Comparison of ENCODE assay signal across 8 mouse cellular contexts in the genomic region with DNA sequence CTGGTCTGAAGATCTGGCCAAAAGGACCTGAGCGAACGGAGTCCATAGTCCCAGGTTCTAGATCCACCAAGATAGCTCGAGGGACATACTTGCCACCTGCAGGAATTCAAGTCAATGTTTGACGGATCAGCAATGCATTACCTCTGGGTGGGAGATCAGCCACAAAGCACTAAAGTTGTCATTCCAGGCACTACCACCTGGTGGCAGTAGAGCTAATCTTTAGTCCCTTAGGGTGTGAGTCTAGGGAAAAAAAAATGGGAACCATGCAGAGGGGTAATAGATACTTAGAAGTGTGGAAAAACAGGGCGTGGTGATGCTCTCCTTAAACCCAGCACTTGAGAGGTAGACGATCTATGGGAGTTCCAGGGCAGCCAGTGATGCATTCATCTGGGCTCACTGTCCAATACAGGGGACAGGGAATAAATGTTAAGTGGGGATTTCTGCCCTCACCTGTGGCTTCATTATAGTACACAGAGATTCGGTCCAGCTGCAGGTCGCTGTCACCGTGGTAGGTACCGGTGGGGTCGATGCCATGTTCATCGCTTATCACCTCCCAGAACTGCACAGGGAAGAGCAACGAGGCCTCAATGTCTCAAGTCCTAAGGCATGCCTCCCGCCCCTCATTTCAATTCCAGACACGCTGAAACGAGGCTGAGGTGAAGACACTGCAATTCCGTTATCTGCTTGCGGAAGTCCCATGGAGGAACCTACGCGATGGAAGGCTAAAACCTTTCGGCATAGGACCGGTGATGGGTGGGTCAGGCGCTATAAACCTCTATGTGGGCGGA. TPM values are rescaled to one million over a fixed set of nuclear protein-coding genes. Genes with fewer than 3 reads are reported as not detected.
DNase-seq lines count a peak whose midpoint lies in the region; ATAC-seq and TF ChIP-seq lines count a peak whose summit lies in the region.

No protein-coding gene starts in this region.

- H3K9me3 ChIP-seq in ES-E14 (ENCODE audit: control insufficient read depth, insufficient read depth, low read depth, low read length): no peaks in the 10 kb centered on the region
- H3K9me3 ChIP-seq in forebrain, embryonic 15.5 days: no peaks in the 10 kb centered on the region
- no peaks in the 10 kb centered on the region for H3K9me3 ChIP-seq in lung, embryonic 14.5 days (ENCODE audit: low read depth, low read length)

- intact Hi-C loops in heart, postnatal 25 days (cut with DNase I): loop anchor here (1.0 to 10.0 kb wide), 3 partner anchors 36 to 148 kb away; partner anchors contain the start of genes Mrps18b, Ppp1r10 and Prr3

- peak; percentile 93 for TF ChIP-seq CTCF in layer of hippocampus, adult 2 months (conservative IDR thresholded peaks at IDR 0.05)
- TF ChIP-seq CTCF in lung, embryonic 14.5 days (IDR thresholded peaks at IDR 0.05; ENCODE audit: low read depth): peak; percentile 82
- TF ChIP-seq CTCF in olfactory bulb, adult 2 months (IDR thresholded peaks at IDR 0.05; ENCODE audit: insufficient read depth, low read depth, low read length): no peak

- H3K4me3 ChIP-seq in ES-E14 (ENCODE audit: insufficient read depth in 1 of 2, low read depth in 1 of 2, low read length in 2 of 2, poor library complexity in 1 of 2, severe bottlenecking in 1 of 2): peak overlapping the region; percentile 88 to 96
- peak overlapping the region; percentile 81 for H3K4me3 ChIP-seq in forebrain, embryonic 15.5 days
- peak overlapping the region; percentile 91 for H3K4me3 ChIP-seq in layer of hippocampus, adult 2 months
- H3K4me3 ChIP-seq in lung, embryonic 14.5 days (ENCODE audit: low read depth, low read length): peak overlapping the region; percentile 92
- H3K4me3 ChIP-seq in olfactory bulb, adult 2 months (ENCODE audit: insufficient read depth, low read depth, low read length): peak overlapping the region; percentile 82

- H3K4me2 ChIP-seq in forebrain, embryonic 15.5 days (replicated peaks): peak overlapping the region; percentile 77
- peak overlapping the region; percentile 92 for H3K4me2 ChIP-seq in lung, embryonic 14.5 days

- in situ Hi-C loops in ES-E14 (cut with MboI; ENCODE audit: low sequenced_read_pairs in 2 of 2, unreplicated experiment in 2 of 2): no loop called here

- peaks cover 6 to 8% of the 10 kb centered on the region in 2 experiments; a peak in 3 of 4 replicates for H3K4me1 ChIP-seq in ES-E14 (ENCODE audit: control insufficient read depth in 2 of 2, insufficient read depth in 2 of 2, low read length in 2 of 2, poor library complexity in 1 of 2)
- H3K4me1 ChIP-seq in forebrain, embryonic 15.5 days: peaks cover 54% of the 10 kb centered on the region
- H3K4me1 ChIP-seq in lung, embryonic 14.5 days (ENCODE audit: insufficient read depth): no peaks in the 10 kb centered on the region; the same call in 1 of the 2 replicates
- H3K4me1 ChIP-seq in olfactory bulb, adult 2 months (ENCODE audit: control insufficient read depth, insufficient read depth, low read length): peaks cover 17% of the 10 kb centered on the region

- no peak for TF ChIP-seq POLR2A in olfactory bulb, adult 2 months (IDR thresholded peaks at IDR 0.05; ENCODE audit: insufficient read depth, low read depth, low read length)

- ATAC-seq in forebrain, embryonic 15.5 days (replicated peaks): no peak
- no peak for ATAC-seq in lung, embryonic 14.5 days (ENCODE audit: insufficient read depth)

- 7% methylated on average over 24 of the region's 24 CpGs for WGBS in forebrain, embryonic 15.5 days
- WGBS in lung, embryonic 14.5 days: 4% methylated on average over 24 of the region's 24 CpGs
- WGBS in olfactory bulb, adult 2 months: 6% methylated on average over 24 of the region's 24 CpGs

- H3K36me3 ChIP-seq in ES-E14 (ENCODE audit: control insufficient read depth, insufficient read depth, low read length, poor library complexity, severe bottlenecking): peaks cover 35% of the 10 kb centered on the region
- H3K36me3 ChIP-seq in forebrain, embryonic 15.5 days: peaks cover 45% of the 10 kb centered on the region
- H3K36me3 ChIP-seq in lung, embryonic 14.5 days (ENCODE audit: insufficient read depth): peaks cover 56% of the 10 kb centered on the region

- peak; percentile 95 for DNase-seq in ES-E14 (ENCODE audit: low read depth, low spot score)
- peak; percentile 89 for DNase-seq in cerebellum, adult 18-20 months
- DNase-seq in heart, postnatal 25 days (ENCODE audit: low spot score): peak; percentile 59
- peak; percentile 90 to 93 for DNase-seq in layer of hippocampus, adult 2 months (ENCODE audit: low spot score in 2 of 2)
- DNase-seq in lung, embryonic 14.5 days: peak; percentile 97
- DNase-seq in thymus, postnatal 0 days (ENCODE audit: low spot score): peak; percentile 88

- H3K27ac ChIP-seq in ES-E14 (ENCODE audit: insufficient read depth, low read depth, low read length, poor library complexity, severe bottlenecking): peak overlapping the region; percentile 71
- peak overlapping the region; percentile 97 for H3K27ac ChIP-seq in forebrain, embryonic 15.5 days (replicated peaks)
- H3K27ac ChIP-seq in layer of hippocampus, adult 2 months: peak overlapping the region; percentile 89
- peak overlapping the region; percentile 99 for H3K27ac ChIP-seq in lung, embryonic 14.5 days (ENCODE audit: low read depth)
- H3K27ac ChIP-seq in olfactory bulb, adult 2 months (ENCODE audit: insufficient read depth, low read depth, low read length): peak overlapping the region; percentile 32

- H3K27me3 ChIP-seq in forebrain, embryonic 15.5 days: no peaks in the 10 kb centered on the region
- H3K27me3 ChIP-seq in lung, embryonic 14.5 days (ENCODE audit: insufficient read depth, low read length): no peaks in the 10 kb centered on the region

- peak overlapping the region; percentile 87 for H3K9ac ChIP-seq in ES-E14 (ENCODE audit: insufficient read depth, low read depth, low read length, poor library complexity, severe bottlenecking)
- H3K9ac ChIP-seq in forebrain, embryonic 15.5 days (replicated peaks): peak overlapping the region; percentile 95
- peak overlapping the region; percentile 99 for H3K9ac ChIP-seq in lung, embryonic 14.5 days

TF ChIP-seq in ES-E14, 5 proteins besides CTCF, POLR2A, EP300 and RAD21:
- TF ChIP-seq ZC3H11A (IDR thresholded peaks at IDR 0.05; ENCODE audit: borderline replicate concordance, low read depth, low read length) (no peak), MAFK (IDR thresholded peaks at IDR 0.05; ENCODE audit: insufficient read depth, low read depth, low read length) (no peak), ZNF384 (IDR thresholded peaks at IDR 0.05; ENCODE audit: low read depth, low read length) (peak; percentile 94), HCFC1 (IDR thresholded peaks at IDR 0.05; ENCODE audit: borderline replicate concordance, insufficient read depth, low read length) (no peak; the same call in 1 of the 2 replicates), CHD2 (IDR thresholded peaks at IDR 0.05; ENCODE audit: low read depth, low read length) (no peak)

RNA-seq across cellular contexts. Expression of gene Tubb5, which starts 1.7 kb away (rescaled TPM):
- 1,077 and 1,157 TPM in 2 replicates for total RNA-seq in ES-E14 (2012; rRNA removed)
- 1,924 and 1,932 TPM in 2 replicates for polyA plus RNA-seq in forebrain, embryonic 15.5 days (2015; fragmentation: Nextera tagmentation; extraction: Ambion mirVana)
- total RNA-seq in heart, postnatal 25 days (2021): 100 to 1,000 TPM; 102 to 103 TPM
- total RNA-seq in layer of hippocampus, adult 2 months (2021): 100 to 1,000 TPM; 355 to 363 TPM
- polyA plus RNA-seq in lung, embryonic 14.5 days (2014; fragmentation: Nextera tagmentation; extraction: Ambion mirVana): 1,155 and 1,206 TPM in 2 replicates
- polyA plus RNA-seq in olfactory bulb, adult 2 months (2012; ENCODE audit: insufficient read depth, insufficient read length, low replicate concordance, missing spikeins): 228 and 580 TPM in 2 replicates
- 942 and 997 TPM in 2 replicates for polyA plus RNA-seq in thymus, postnatal 0 days (2015; fragmentation: Nextera tagmentation; extraction: Ambion mirVana)

RNA-seq across cellular contexts. Expression of gene Mdc1, which starts 4.9 kb away (rescaled TPM):
- 23.8 and 31.7 TPM in 2 replicates for total RNA-seq in ES-E14 (2012; rRNA removed)
- polyA plus RNA-seq in forebrain, embryonic 15.5 days (2015; fragmentation: Nextera tagmentation; extraction: Ambion mirVana): 11.7 TPM in 2 replicates
- 10 to 100 TPM; 11.8 to 14.6 TPM for total RNA-seq in heart, postnatal 25 days (2021)
- 10 to 100 TPM; 16.9 to 18.4 TPM for total RNA-seq in layer of hippocampus, adult 2 months (2021)
- 19.5 and 21.6 TPM in 2 replicates for polyA plus RNA-seq in lung, embryonic 14.5 days (2014; fragmentation: Nextera tagmentation; extraction: Ambion mirVana)
- polyA plus RNA-seq in olfactory bulb, adult 2 months (2012; ENCODE audit: insufficient read depth, insufficient read length, low replicate concordance, missing spikeins): 41.3 TPM in 1 of 2 replicates, not detected in the other
- 6.7 TPM in 2 replicates for polyA plus RNA-seq in thymus, postnatal 0 days (2015; fragmentation: Nextera tagmentation; extraction: Ambion mirVana)

RNA-seq across cellular contexts. Expression of gene Flot1, which starts 13.3 kb away (rescaled TPM):
- total RNA-seq in ES-E14 (2012; rRNA removed): 31.6 and 34.6 TPM in 2 replicates
- 68.3 and 75.1 TPM in 2 replicates for polyA plus RNA-seq in forebrain, embryonic 15.5 days (2015; fragmentation: Nextera tagmentation; extraction: Ambion mirVana)
- 100 to 1,000 TPM; 125 to 141 TPM for total RNA-seq in heart, postnatal 25 days (2021)
- total RNA-seq in layer of hippocampus, adult 2 months (2021): 100 to 1,000 TPM; 124 to 128 TPM
- 30.9 and 32.5 TPM in 2 replicates for polyA plus RNA-seq in lung, embryonic 14.5 days (2014; fragmentation: Nextera tagmentation; extraction: Ambion mirVana)
- polyA plus RNA-seq in olfactory bulb, adult 2 months (2012; ENCODE audit: insufficient read depth, insufficient read length, low replicate concordance, missing spikeins): not detected in 2 replicates
- 88.3 and 93.1 TPM in 2 replicates for polyA plus RNA-seq in thymus, postnatal 0 days (2015; fragmentation: Nextera tagmentation; extraction: Ambion mirVana)

RNA-seq across cellular contexts. Expression of gene Ier3, which starts 14.9 kb away (rescaled TPM):
- 29.3 and 32.3 TPM in 2 replicates for total RNA-seq in ES-E14 (2012; rRNA removed)
- polyA plus RNA-seq in forebrain, embryonic 15.5 days (2015; fragmentation: Nextera tagmentation; extraction: Ambion mirVana): 7.3 and 8.1 TPM in 2 replicates
- 10 to 100 TPM; 21.7 to 39.7 TPM for total RNA-seq in heart, postnatal 25 days (2021)
- 1 to 10 TPM; 5.0 to 6.1 TPM for total RNA-seq in layer of hippocampus, adult 2 months (2021)
- polyA plus RNA-seq in lung, embryonic 14.5 days (2014; fragmentation: Nextera tagmentation; extraction: Ambion mirVana): 5.0 and 7.1 TPM in 2 replicates
- not detected in 2 replicates for polyA plus RNA-seq in olfactory bulb, adult 2 months (2012; ENCODE audit: insufficient read depth, insufficient read length, low replicate concordance, missing spikeins)
- polyA plus RNA-seq in thymus, postnatal 0 days (2015; fragmentation: Nextera tagmentation; extraction: Ambion mirVana): 18.1 and 19.0 TPM in 2 replicates

RNA-seq across cellular contexts. Expression of gene Nrm, which starts 24.7 kb away (rescaled TPM):
- total RNA-seq in ES-E14 (2012; rRNA removed): 24.7 and 43.0 TPM in 2 replicates
- polyA plus RNA-seq in forebrain, embryonic 15.5 days (2015; fragmentation: Nextera tagmentation; extraction: Ambion mirVana): 24.5 and 28.3 TPM in 2 replicates
- 1 to 10 TPM; 2.3 to 2.8 TPM for total RNA-seq in heart, postnatal 25 days (2021)
- total RNA-seq in layer of hippocampus, adult 2 months (2021): 1 to 10 TPM; 1.7 to 1.8 TPM
- polyA plus RNA-seq in lung, embryonic 14.5 days (2014; fragmentation: Nextera tagmentation; extraction: Ambion mirVana): 69.2 and 72.0 TPM in 2 replicates
- not detected in 2 replicates for polyA plus RNA-seq in olfactory bulb, adult 2 months (2012; ENCODE audit: insufficient read depth, insufficient read length, low replicate concordance, missing spikeins)
- 53.7 and 59.1 TPM in 2 replicates for polyA plus RNA-seq in thymus, postnatal 0 days (2015; fragmentation: Nextera tagmentation; extraction: Ambion mirVana)

Comparison
In these comparisons a context has a peak if more than half of its experiments do, and no peak if none do; other contexts are left out.
1. H3K27ac ChIP-seq: peak in every context shown above with its lines; median percentile 99 in lung, embryonic 14.5 days; 97 in forebrain, embryonic 15.5 days; 89 in layer of hippocampus, adult 2 months; 71 in ES-E14; 32 in olfactory bulb, adult 2 months.